Mouse (Mus musculus): ENCODE results near the gene Lrrc39. TPM values are rescaled to one million over a fixed set of nuclear protein-coding genes. Genes with fewer than 3 reads are reported as not detected.
"Not testable (repeated sequence)": the region's sequence is repeated elsewhere in the genome, so short reads cannot be mapped to it uniquely, and the experiment has no call there.

The Lrrc39 gene
- polyA plus RNA-seq, 1 experiment from 2014 or later, result 2.6 TPM

- Histone ChIP-seq H3K36me3 (ENCODE audit: control insufficient read depth, insufficient read depth, low read length) (peaks cover 5% of the 10 kb centered on the region), H3K27ac (replicated peaks) (no peak overlapping the region), H3K9ac (ENCODE audit: low read length) (no peak overlapping the region), H3K4me1 (replicated peaks; ENCODE audit: control insufficient read depth, insufficient read depth) (no peaks in the 10 kb centered on the region), H3K27me3 (ENCODE audit: control insufficient read depth, insufficient read depth, low read length) (no peaks in the 10 kb centered on the region), H3K4me3 (ENCODE audit: low read depth, low read length) (no peak overlapping the region), H3K4me2 (replicated peaks; ENCODE audit: low read depth) (no peak overlapping the region), H3K9me3 (ENCODE audit: control insufficient read depth, low read length) (no peaks in the 10 kb centered on the region)
- WGBS, result 63% methylated on average over 6 of the region's 6 CpGs
- 0 out of 2 replicates have a peak, but pooled peaks have one; percentile 15 for ATAC-seq (ENCODE audit: low FRiP score, low TSS enrichment)
- no peak for TF ChIP-seq EP300 (optimal IDR thresholded peaks at IDR 0.05)
- TF ChIP-seq CTCF (IDR thresholded peaks at IDR 0.05; ENCODE audit: low read depth), result no peak
- DNase-seq (ENCODE audit: low spot score), result no peak
Observed at GRCm38 (mm10) chr3:116537200-116537573, 25.6 kb upstream of the Lrrc39 start.

- TF ChIP-seq EP300 (optimal IDR thresholded peaks at IDR 0.05) (no peak), CTCF (IDR thresholded peaks at IDR 0.05; ENCODE audit: low read depth) (no peak)
- no peaks in the 10 kb centered on the region; the same call in 1 of the 2 replicates for H3K36me3 ChIP-seq (ENCODE audit: control insufficient read depth, insufficient read depth, low read length)
- no peaks in the 10 kb centered on the region for H3K4me1 ChIP-seq (replicated peaks; ENCODE audit: control insufficient read depth, insufficient read depth)
- DNase-seq (ENCODE audit: low spot score), result no peak
- H3K9ac ChIP-seq (ENCODE audit: low read length), result no peak overlapping the region
- no peaks in the 10 kb centered on the region for H3K27me3 ChIP-seq (ENCODE audit: control insufficient read depth, insufficient read depth, low read length)
- H3K9me3 ChIP-seq (ENCODE audit: control insufficient read depth, low read length), result no peaks in the 10 kb centered on the region
- no peak overlapping the region for H3K4me2 ChIP-seq (replicated peaks; ENCODE audit: low read depth)
- ATAC-seq (ENCODE audit: low FRiP score, low TSS enrichment), result no peak
- no peak overlapping the region for H3K27ac ChIP-seq (replicated peaks)
- WGBS, result 72% methylated on average over 2 of the region's 2 CpGs
- H3K4me3 ChIP-seq (ENCODE audit: low read depth, low read length), result no peak overlapping the region
Observed at GRCm38 (mm10) chr3:116542070-116542469, 20.7 kb upstream of the Lrrc39 start.

- Histone ChIP-seq H3K27me3 (ENCODE audit: control insufficient read depth, insufficient read depth, low read length) (no peaks in the 10 kb centered on the region), H3K9me3 (ENCODE audit: control insufficient read depth, low read length) (no peaks in the 10 kb centered on the region), H3K4me3 (ENCODE audit: low read depth, low read length) (no peak overlapping the region), H3K27ac (replicated peaks) (no peak overlapping the region), H3K36me3 (ENCODE audit: control insufficient read depth, insufficient read depth, low read length) (no peaks in the 10 kb centered on the region; the same call in 1 of the 2 replicates), H3K9ac (ENCODE audit: low read length) (no peak overlapping the region), H3K4me1 (replicated peaks; ENCODE audit: control insufficient read depth, insufficient read depth) (no peaks in the 10 kb centered on the region), H3K4me2 (replicated peaks; ENCODE audit: low read depth) (no peak overlapping the region)
- 70% methylated on average over 3 of the region's 3 CpGs for WGBS
- ATAC-seq (ENCODE audit: low FRiP score, low TSS enrichment), result no peak
- no peak for DNase-seq (ENCODE audit: low spot score)
- no peak for TF ChIP-seq CTCF (IDR thresholded peaks at IDR 0.05; ENCODE audit: low read depth)
- TF ChIP-seq EP300 (optimal IDR thresholded peaks at IDR 0.05), result no peak
Observed at GRCm38 (mm10) chr3:116542532-116542931, 20.2 kb upstream of the Lrrc39 start.

GRCm38 (mm10) chr3:116547430-116547829, 15.3 kb upstream of the Lrrc39 start:
- H3K27me3 ChIP-seq (ENCODE audit: control insufficient read depth, insufficient read depth, low read length), result no peaks in the 10 kb centered on the region
- H3K9ac ChIP-seq (ENCODE audit: low read length), result no peak overlapping the region
- TF ChIP-seq CTCF (IDR thresholded peaks at IDR 0.05; ENCODE audit: low read depth), result no peak
- no peak for TF ChIP-seq EP300 (optimal IDR thresholded peaks at IDR 0.05)
- H3K4me2 ChIP-seq (replicated peaks; ENCODE audit: low read depth), result no peak overlapping the region
- H3K4me3 ChIP-seq (ENCODE audit: low read depth, low read length), result no peak overlapping the region
- DNase-seq (ENCODE audit: low spot score), result no peak
- 83% methylated on average over 5 of the region's 5 CpGs for WGBS
- no peaks in the 10 kb centered on the region for H3K4me1 ChIP-seq (replicated peaks; ENCODE audit: control insufficient read depth, insufficient read depth)
- H3K27ac ChIP-seq (replicated peaks), result no peak overlapping the region
- no peaks in the 10 kb centered on the region for H3K9me3 ChIP-seq (ENCODE audit: control insufficient read depth, low read length)
- peaks cover 10% of the 10 kb centered on the region; the same call in 1 of the 2 replicates for H3K36me3 ChIP-seq (ENCODE audit: control insufficient read depth, insufficient read depth, low read length)
- no peak for ATAC-seq (ENCODE audit: low FRiP score, low TSS enrichment)

GRCm38 (mm10) chr3:116551362-116551761, 11.4 kb upstream of the Lrrc39 start:
- Histone ChIP-seq H3K27ac (replicated peaks) (no peak overlapping the region), H3K9me3 (ENCODE audit: control insufficient read depth, low read length) (no peaks in the 10 kb centered on the region), H3K27me3 (ENCODE audit: control insufficient read depth, insufficient read depth, low read length) (no peaks in the 10 kb centered on the region), H3K9ac (ENCODE audit: low read length) (no peak overlapping the region), H3K36me3 (ENCODE audit: control insufficient read depth, insufficient read depth, low read length) (peaks cover 10% of the 10 kb centered on the region; the same call in 1 of the 2 replicates), H3K4me2 (replicated peaks; ENCODE audit: low read depth) (no peak overlapping the region), H3K4me3 (ENCODE audit: low read depth, low read length) (no peak overlapping the region), H3K4me1 (replicated peaks; ENCODE audit: control insufficient read depth, insufficient read depth) (no peaks in the 10 kb centered on the region)
- no peak for TF ChIP-seq EP300 (optimal IDR thresholded peaks at IDR 0.05)
- TF ChIP-seq CTCF (IDR thresholded peaks at IDR 0.05; ENCODE audit: low read depth), result no peak
- DNase-seq (ENCODE audit: low spot score) (no peak), ATAC-seq (ENCODE audit: low FRiP score, low TSS enrichment) (no peak)
- 83% methylated on average over 5 of the region's 5 CpGs for WGBS

GRCm38 (mm10) chr3:116561315-116561714, 1.5 kb upstream of the Lrrc39 start:
- H3K4me2 ChIP-seq (replicated peaks; ENCODE audit: low read depth); H3K4me3 ChIP-seq (ENCODE audit: low read depth, low read length); H3K4me1 ChIP-seq (replicated peaks; ENCODE audit: control insufficient read depth, insufficient read depth); H3K27ac ChIP-seq (replicated peaks); H3K27me3 ChIP-seq (ENCODE audit: control insufficient read depth, insufficient read depth, low read length); DNase-seq (ENCODE audit: low spot score); ATAC-seq (ENCODE audit: low FRiP score, low TSS enrichment); H3K9ac ChIP-seq (ENCODE audit: low read length); H3K9me3 ChIP-seq (ENCODE audit: control insufficient read depth, low read length); H3K36me3 ChIP-seq (ENCODE audit: control insufficient read depth, insufficient read depth, low read length): not testable (repeated sequence)
- 90% methylated on average over 13 of the region's 14 CpGs for WGBS
